Mouse (Mus musculus) midbrain, embryonic 11.5 days (tissue): ENCODE results near the gene Ereg. TPM values are rescaled to one million over a fixed set of nuclear protein-coding genes. Genes with fewer than 3 reads are reported as not detected.

Experiments used
- ATAC-seq: fragments of 200-750 bp; cut with Nextera tagmentation; 2 replicates; pipeline ENCODE4 v1.8.0; 2017; ENCODE audit warnings: moderate TSS enrichment, moderate library complexity; ENCODE audit not compliant: low FRiP score
- DNase-seq: peaks from one replicate; pipeline ENCODE4 v3.0.0; 2015; ENCODE audit warnings: low spot score; ENCODE audit errors: missing footprints
- H3K27ac ChIP-seq: fragments of 300-500 bp; sonication (generic); 2 replicates; pipeline ENCODE4 v1.5.1; 2014; ENCODE audit warnings: low read depth, low read length
- H3K27me3 ChIP-seq: fragments of 300-500 bp; sonication (generic); 2 replicates; pipeline ENCODE4 v1.6.1; 2014; ENCODE audit warnings: mild to moderate bottlenecking, low read length, moderate library complexity, mixed read lengths; ENCODE audit not compliant: control insufficient read depth, insufficient read depth
- H3K36me3 ChIP-seq: fragments of 300-500 bp; sonication (generic); 2 replicates; pipeline ENCODE4 v1.6.1; 2014; ENCODE audit warnings: mild to moderate bottlenecking, low read length, moderate library complexity, mixed read lengths; ENCODE audit not compliant: control insufficient read depth, insufficient read depth
- H3K4me1 ChIP-seq: fragments of 300-500 bp; sonication (generic); 2 replicates; pipeline ENCODE4 v1.6.1; 2014; ENCODE audit warnings: low read length; ENCODE audit not compliant: control insufficient read depth, insufficient read depth
- H3K4me2 ChIP-seq: fragments of 300-500 bp; sonication (generic); 2 replicates; pipeline ENCODE4 v1.6.1; 2014; ENCODE audit warnings: mild to moderate bottlenecking, moderate library complexity
- H3K4me3 ChIP-seq: fragments of 300-500 bp; sonication (generic); 2 replicates; pipeline ENCODE4 v1.5.1; 2014; ENCODE audit warnings: low read depth, low read length
- H3K9ac ChIP-seq: fragments of 300-500 bp; sonication (generic); 2 replicates; pipeline ENCODE4 v1.6.1; 2014; ENCODE audit warnings: low read length
- H3K9me3 ChIP-seq: fragments of 300-500 bp; sonication (generic); 2 replicates; pipeline ENCODE4 v1.6.1; 2016; ENCODE audit warnings: low read length; ENCODE audit not compliant: control insufficient read depth
- WGBS: fragments of 180-500 bp; shearing (Covaris S2); extraction: QIAGEN DNeasy Blood & Tissue Kit; methylation state at CpG from one replicate; pipeline ENCODE4 v1.1.7; 2014; 5-methylcytosine and 5-hydroxymethylcytosine counted together
- polyA plus RNA-seq: library from polyadenylated mRNA; unstranded; fragments of >200 nt; fragmentation: Nextera tagmentation; extraction: Ambion mirVana; gene quantifications from 2 replicates; pipeline ENCODE4 v1.2.1, GENCODE M21; 2014

The Ereg gene
- not detected in 2 replicates for polyA plus RNA-seq

DNA sequence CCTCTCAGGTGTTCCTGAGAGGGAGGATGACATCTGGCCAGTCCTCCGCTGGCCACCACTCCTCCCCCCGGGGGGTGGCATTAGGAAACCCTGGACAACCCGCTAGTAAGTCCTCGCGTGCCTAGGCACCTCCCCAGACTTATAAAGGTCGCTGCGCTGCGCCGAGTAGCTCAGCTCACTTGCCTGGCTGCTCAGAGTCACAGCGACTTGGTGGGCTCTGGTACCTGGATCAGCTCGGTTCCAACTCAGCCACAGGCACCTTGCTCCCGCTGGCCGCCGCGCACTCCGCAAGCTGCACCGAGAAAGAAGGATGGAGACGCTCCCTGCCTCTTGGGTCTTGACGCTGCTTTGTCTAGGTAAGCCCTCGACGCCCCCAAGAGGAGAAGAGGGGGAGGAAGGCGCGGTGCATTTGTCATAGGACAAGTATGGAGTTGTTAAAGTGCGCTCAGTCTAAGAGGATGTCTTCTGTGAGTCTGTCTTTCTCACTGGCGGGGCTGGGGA is at the start of gene Ereg:
Ereg (plus strand) TSS at position 173 of the 501 bp plus-strand sequence.
- Histone ChIP-seq H3K4me1 (no peaks in the 10 kb centered on the region; the same call in 1 of the 2 replicates), H3K4me2 (peak within 1 kb of the TSS; percentile 64), H3K27ac (no peak within 1 kb of the TSS), H3K9me3 (no peaks in the 10 kb centered on the region), H3K36me3 (no peaks in the 10 kb centered on the region), H3K4me3 (peak within 1 kb of the TSS; percentile 35), H3K9ac (peak within 1 kb of the TSS; percentile 53), H3K27me3 (no peaks in the 10 kb centered on the region)
- DNase-seq (peak; percentile 91), ATAC-seq (peak; percentile 85)
- WGBS = 1% methylated on average over 25 of the region's 25 CpGs

DNA sequence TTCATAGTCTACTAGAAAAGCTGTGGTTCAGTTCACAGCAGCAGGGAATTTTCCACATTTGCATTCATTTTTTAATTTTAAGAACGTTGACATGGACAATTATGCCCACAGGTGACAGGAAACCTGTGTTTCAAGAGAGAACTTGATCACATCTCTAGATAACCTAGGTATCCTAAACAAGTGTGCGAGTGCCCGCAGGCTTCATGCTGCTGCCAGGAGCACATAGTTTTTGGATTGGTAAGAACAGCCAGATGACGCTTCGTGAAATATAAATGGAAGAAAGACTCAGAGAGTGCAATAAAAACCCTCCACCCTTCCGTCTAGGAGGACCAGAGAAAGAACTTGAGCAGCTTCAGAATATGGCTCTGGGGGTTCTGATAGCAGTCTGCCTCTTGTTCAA is 47.3 kb upstream of the Ereg start, which contains the start of gene Epgn:
Epgn (plus strand) TSS at position 301 of the 400 bp plus-strand sequence.
- no peaks in the 10 kb centered on the region for H3K36me3 ChIP-seq
- no peak within 1 kb of the TSS for H3K27ac ChIP-seq
- H3K27me3 ChIP-seq = no peaks in the 10 kb centered on the region
- WGBS = 89% methylated on average over 6 of the region's 6 CpGs
- no peak for ATAC-seq
- no peak for DNase-seq
- H3K9ac ChIP-seq = no peak within 1 kb of the TSS
- no peaks in the 10 kb centered on the region for H3K9me3 ChIP-seq
- H3K4me3 ChIP-seq = no peak within 1 kb of the TSS
- H3K4me1 ChIP-seq = no peaks in the 10 kb centered on the region
- no peak within 1 kb of the TSS for H3K4me2 ChIP-seq

DNA sequence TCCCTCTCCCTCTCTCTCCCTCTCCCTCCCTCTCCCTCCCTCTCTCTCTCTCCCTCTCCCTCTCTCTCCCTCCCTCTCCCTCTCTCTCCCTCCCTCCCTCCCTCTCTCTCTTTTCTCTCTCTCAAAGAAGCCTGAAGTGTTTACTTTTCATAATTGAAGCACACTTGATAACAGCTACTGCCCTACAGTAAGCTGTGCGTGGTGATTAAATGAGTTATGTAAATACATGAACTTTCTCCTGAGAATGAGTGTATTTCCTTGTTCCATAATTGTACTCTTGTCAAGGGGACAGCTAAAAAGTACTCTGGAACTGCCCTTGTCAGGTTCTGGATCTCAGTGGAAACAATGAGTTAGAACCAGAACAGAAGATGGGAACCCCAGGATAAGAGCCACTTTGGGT is 46.6 kb upstream of the Ereg start:
- no peak for ATAC-seq
- no peak for DNase-seq
- no peak overlapping the region for H3K9ac ChIP-seq
- H3K4me3 ChIP-seq = no peak overlapping the region
- no peaks in the 10 kb centered on the region for H3K27me3 ChIP-seq
- no peaks in the 10 kb centered on the region for H3K9me3 ChIP-seq
- no peak overlapping the region for H3K4me2 ChIP-seq
- no peaks in the 10 kb centered on the region for H3K4me1 ChIP-seq
- 76% methylated on average over 1 of the region's 1 CpGs for WGBS
- H3K27ac ChIP-seq = no peak overlapping the region
- no peaks in the 10 kb centered on the region for H3K36me3 ChIP-seq

DNA sequence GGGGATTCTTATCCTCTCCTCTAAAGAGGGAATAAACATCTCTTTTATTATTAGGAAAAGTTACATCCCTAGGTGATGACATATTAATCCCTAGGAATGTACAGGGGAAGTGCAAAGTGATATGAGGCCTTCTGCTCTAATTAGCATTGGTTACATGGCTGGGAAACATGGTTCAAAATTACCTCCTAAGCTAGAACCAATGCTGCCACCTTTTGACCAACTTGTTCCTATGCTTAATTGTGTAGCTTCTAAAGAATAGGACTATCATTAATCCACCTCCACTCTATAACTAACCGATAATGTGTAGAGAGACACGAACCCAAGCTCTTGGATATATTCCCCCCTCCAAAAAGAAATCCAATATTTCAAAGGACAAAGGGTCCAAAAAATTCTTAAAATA is 43.8 kb upstream of the Ereg start:
- DNase-seq (no peak), ATAC-seq (no peak)
- WGBS = 95% methylated on average over 2 of the region's 2 CpGs
- Histone ChIP-seq H3K4me2 (no peak overlapping the region), H3K4me1 (no peaks in the 10 kb centered on the region), H3K9ac (no peak overlapping the region), H3K27ac (no peak overlapping the region), H3K9me3 (no peaks in the 10 kb centered on the region), H3K4me3 (no peak overlapping the region), H3K27me3 (no peaks in the 10 kb centered on the region), H3K36me3 (no peaks in the 10 kb centered on the region)

- Histone ChIP-seq H3K4me2 (no peak overlapping the region), H3K4me3 (no peak overlapping the region), H3K9me3 (no peaks in the 10 kb centered on the region), H3K27ac (no peak overlapping the region), H3K36me3 (no peaks in the 10 kb centered on the region), H3K27me3 (no peaks in the 10 kb centered on the region), H3K9ac (no peak overlapping the region), H3K4me1 (no peaks in the 10 kb centered on the region)
- ATAC-seq = no peak
- DNase-seq = no peak
- 90% methylated on average over 2 of the region's 2 CpGs for WGBS
These were observed 39.1 kb upstream of the Ereg start for GRCm38 (mm10) chr5:91035341-91035740.

- H3K4me2 ChIP-seq = no peak overlapping the region
- ATAC-seq (no peak), DNase-seq (no peak)
- no peaks in the 10 kb centered on the region for H3K9me3 ChIP-seq
- H3K27ac ChIP-seq = no peak overlapping the region
- no peak overlapping the region for H3K4me3 ChIP-seq
- H3K36me3 ChIP-seq = no peaks in the 10 kb centered on the region
- no peak overlapping the region for H3K9ac ChIP-seq
- no peaks in the 10 kb centered on the region for H3K27me3 ChIP-seq
- no peaks in the 10 kb centered on the region for H3K4me1 ChIP-seq
- WGBS = 94% methylated on average over 4 of the region's 4 CpGs
These were observed 37.8 kb upstream of the Ereg start for GRCm38 (mm10) chr5:91036628-91037027.

DNA sequence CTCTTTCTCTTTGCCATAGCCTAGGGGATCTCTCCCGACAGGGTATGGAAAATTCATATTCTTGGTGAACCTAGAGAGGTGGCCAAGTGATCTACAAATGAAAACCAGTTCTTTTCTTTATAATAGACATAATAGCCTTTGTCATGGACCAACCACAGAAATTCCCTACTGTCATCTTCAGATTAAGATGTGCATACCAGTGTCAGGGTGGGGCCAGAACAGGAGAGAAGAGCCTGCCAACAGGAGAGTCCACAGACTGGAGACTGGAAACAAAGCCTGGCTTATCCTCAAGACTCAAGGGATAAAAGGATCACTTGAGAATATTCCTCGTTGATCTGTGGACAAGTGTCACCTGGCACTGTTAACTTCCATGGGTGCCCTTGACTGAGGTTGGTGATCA is 36.7 kb upstream of the Ereg start:
- Histone ChIP-seq H3K4me2 (no peak overlapping the region), H3K9ac (no peak overlapping the region), H3K36me3 (no peaks in the 10 kb centered on the region), H3K27me3 (no peaks in the 10 kb centered on the region), H3K9me3 (no peaks in the 10 kb centered on the region), H3K4me1 (no peaks in the 10 kb centered on the region), H3K27ac (no peak overlapping the region), H3K4me3 (no peak overlapping the region)
- ATAC-seq (no peak), DNase-seq (no peak)
- 69% methylated on average over 2 of the region's 2 CpGs for WGBS

DNA sequence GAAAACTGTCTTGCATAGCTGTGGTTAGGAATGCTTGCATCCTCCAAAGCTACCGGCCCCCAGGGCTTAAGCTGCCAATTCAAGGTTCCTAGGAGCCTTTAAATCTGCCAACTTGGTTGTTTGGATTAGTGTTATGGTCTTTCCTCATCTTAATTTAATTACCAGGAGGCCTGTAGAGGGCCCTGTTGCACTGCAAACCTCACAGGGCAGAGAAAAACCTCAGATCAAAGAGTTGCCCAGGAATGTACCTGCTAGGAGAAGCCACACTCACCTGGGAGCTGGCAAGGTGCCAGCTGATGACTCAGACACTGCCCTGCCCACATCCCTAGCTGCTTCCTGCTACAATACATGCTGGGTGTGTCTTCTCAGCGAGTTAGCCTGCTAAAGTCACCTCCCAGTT is 35.9 kb upstream of the Ereg start:
- no peak for ATAC-seq
- no peak for DNase-seq
- Histone ChIP-seq H3K4me2 (no peak overlapping the region), H3K9ac (no peak overlapping the region), H3K4me3 (no peak overlapping the region), H3K27ac (no peak overlapping the region), H3K27me3 (no peaks in the 10 kb centered on the region), H3K9me3 (no peaks in the 10 kb centered on the region), H3K36me3 (no peaks in the 10 kb centered on the region), H3K4me1 (no peaks in the 10 kb centered on the region)
- 26% methylated on average over 2 of the region's 2 CpGs for WGBS

GRCm38 (mm10) chr5:91038963-91039362 is 35.5 kb upstream of the Ereg start:
- Histone ChIP-seq H3K9ac (no peak overlapping the region), H3K4me1 (no peaks in the 10 kb centered on the region), H3K27ac (no peak overlapping the region), H3K4me3 (no peak overlapping the region), H3K36me3 (no peaks in the 10 kb centered on the region), H3K27me3 (no peaks in the 10 kb centered on the region), H3K4me2 (no peak overlapping the region), H3K9me3 (no peaks in the 10 kb centered on the region)
- WGBS = 86% methylated on average over 2 of the region's 2 CpGs
- DNase-seq (no peak), ATAC-seq (no peak)
